Mouse (Mus musculus) lung, embryonic 16.5 days (tissue): ENCODE measurements at regions not wholly inside any gene's neighbourhood (a gene's known extent, or its start where the extent isn't known, plus 50 kb on each side); places are given as distances from the start of the nearest gene placed in this dataset.

Experiments
- ATAC-seq: fragments of 200-750 bp; cut with Nextera tagmentation; 2 replicates; pipeline ENCODE4 v1.8.0; 2017; ENCODE audit warnings: low read depth, mild to moderate bottlenecking, moderate library complexity
- H3K27ac ChIP-seq: fragments of 300-500 bp; sonication (generic); 2 replicates; pipeline ENCODE4 v1.5.1; 2014; ENCODE audit warnings: mild to moderate bottlenecking, control low read depth, low read length
- H3K27me3 ChIP-seq: fragments of 300-500 bp; sonication (generic); 2 replicates; pipeline ENCODE4 v1.6.1; 2014; ENCODE audit warnings: low read depth, low read length, mixed read lengths; ENCODE audit not compliant: control insufficient read depth, insufficient read depth
- H3K36me3 ChIP-seq: fragments of 300-500 bp; sonication (generic); 2 replicates; pipeline ENCODE4 v1.6.1; 2014; ENCODE audit warnings: low read length; ENCODE audit not compliant: control insufficient read depth, insufficient read depth
- H3K4me1 ChIP-seq: fragments of 300-500 bp; sonication (generic); replicated peaks from 2 replicates; pipeline ENCODE4 v1.6.1; 2014; ENCODE audit warnings: low read length, mixed read lengths; ENCODE audit not compliant: control insufficient read depth, insufficient read depth
- H3K4me2 ChIP-seq: fragments of 300-500 bp; sonication (generic); 2 replicates; pipeline ENCODE4 v1.6.1; 2014; ENCODE audit warnings: low read depth, low read length, control low read depth
- H3K4me3 ChIP-seq: fragments of 300-500 bp; sonication (generic); 2 replicates; pipeline ENCODE4 v1.5.1; 2014; ENCODE audit warnings: mild to moderate bottlenecking, low read length, control low read depth
- H3K9ac ChIP-seq: fragments of 300-500 bp; sonication (generic); 2 replicates; pipeline ENCODE4 v1.6.1; 2014; ENCODE audit warnings: low read length, control low read depth
- H3K9me3 ChIP-seq: fragments of 300-500 bp; sonication (generic); 2 replicates; pipeline ENCODE4 v1.6.1; 2016; ENCODE audit warnings: low read length; ENCODE audit not compliant: control insufficient read depth
- WGBS: fragments of 180-500 bp; shearing (Covaris S2); extraction: QIAGEN DNeasy Blood & Tissue Kit; methylation state at CpG from one replicate; pipeline ENCODE4 v1.1.7; 2014; 5-methylcytosine and 5-hydroxymethylcytosine counted together

DNA sequence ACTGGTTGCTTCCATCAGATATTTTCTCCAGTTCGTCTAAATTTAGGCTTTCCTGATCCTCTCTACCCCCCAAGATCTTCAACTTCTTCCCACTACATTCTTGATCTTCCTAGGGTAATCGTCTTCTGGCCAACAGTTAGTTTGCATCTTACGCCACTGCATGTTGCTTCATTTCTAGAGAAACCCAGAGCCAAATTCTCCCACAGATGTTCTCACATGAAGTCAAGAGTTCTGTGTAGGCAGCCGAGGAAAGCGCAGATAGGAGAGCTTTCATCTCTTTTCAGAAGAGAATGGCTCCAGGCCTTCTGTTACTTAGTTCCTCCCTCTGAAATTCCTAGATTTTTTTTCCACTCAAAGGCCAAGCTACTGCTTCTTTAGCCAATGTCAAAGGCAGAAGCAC lies 179.9 kb downstream of the Fgf10 start:
- H3K4me1 ChIP-seq: no peaks in the 10 kb centered on the region
- H3K4me3 ChIP-seq: no peak overlapping the region
- WGBS: 78% methylated on average over 5 of the region's 5 CpGs
- no peak overlapping the region for H3K9ac ChIP-seq
- no peak for ATAC-seq
- H3K9me3 ChIP-seq: no peaks in the 10 kb centered on the region
- H3K27ac ChIP-seq: no peak overlapping the region
- H3K27me3 ChIP-seq: no peaks in the 10 kb centered on the region
- H3K4me2 ChIP-seq: no peak overlapping the region
- no peaks in the 10 kb centered on the region for H3K36me3 ChIP-seq

DNA sequence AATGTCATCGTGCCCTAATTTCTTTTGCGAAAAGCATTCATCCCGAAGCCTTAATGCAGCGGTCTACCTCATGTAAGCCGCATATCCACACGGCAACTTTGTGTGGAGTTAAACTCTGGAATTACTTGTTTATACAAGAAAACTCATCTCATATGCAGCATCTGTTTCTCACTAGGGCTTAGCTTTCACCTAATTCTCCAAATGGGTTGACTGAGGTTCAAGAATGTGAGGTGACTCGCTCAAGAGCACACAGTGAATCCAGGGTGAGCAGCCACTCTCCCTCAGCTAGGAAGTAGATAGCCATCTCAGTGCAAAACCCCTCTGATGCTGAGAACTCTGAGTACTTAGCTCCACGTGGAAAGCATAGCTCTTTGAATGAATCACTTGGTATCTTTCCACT lies 181.1 kb downstream of the Fgf10 start:
- no peak overlapping the region for H3K4me3 ChIP-seq
- no peak overlapping the region for H3K27ac ChIP-seq
- no peaks in the 10 kb centered on the region for H3K9me3 ChIP-seq
- no peak for ATAC-seq
- H3K4me1 ChIP-seq: no peaks in the 10 kb centered on the region
- H3K27me3 ChIP-seq: no peaks in the 10 kb centered on the region
- no peak overlapping the region for H3K9ac ChIP-seq
- WGBS: 80% methylated on average over 8 of the region's 8 CpGs
- H3K36me3 ChIP-seq: no peaks in the 10 kb centered on the region
- H3K4me2 ChIP-seq: no peak overlapping the region

DNA sequence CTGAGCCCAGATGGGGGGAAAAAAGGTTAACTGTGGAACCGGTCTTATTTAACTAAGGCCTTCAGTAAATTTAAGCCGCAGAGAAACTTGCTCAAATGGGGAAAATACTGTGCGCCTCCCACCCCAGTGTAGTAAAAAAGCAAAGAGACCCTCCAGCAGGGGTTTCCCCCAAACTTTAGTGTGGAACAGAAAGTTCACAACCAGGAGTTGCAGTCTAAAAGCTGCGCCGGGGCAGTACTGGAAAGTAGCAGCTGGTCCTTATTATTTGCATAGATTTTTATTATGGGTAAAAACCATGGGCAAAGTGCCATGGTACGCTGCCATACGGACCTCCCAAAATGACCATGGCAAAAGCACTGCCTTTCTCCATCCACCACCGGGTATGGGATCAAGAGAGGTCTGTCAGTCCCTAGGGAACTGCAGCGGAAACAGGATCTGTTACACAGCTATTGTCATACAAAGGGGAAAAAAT lies 216.8 kb downstream of the Fgf10 start:
- H3K4me3 ChIP-seq: no peak overlapping the region
- no peak overlapping the region for H3K27ac ChIP-seq
- H3K9me3 ChIP-seq: no peaks in the 10 kb centered on the region
- ATAC-seq: no peak
- no peaks in the 10 kb centered on the region for H3K27me3 ChIP-seq
- no peak overlapping the region for H3K9ac ChIP-seq
- no peak overlapping the region for H3K4me2 ChIP-seq
- 80% methylated on average over 9 of the region's 9 CpGs for WGBS
- H3K36me3 ChIP-seq: no peaks in the 10 kb centered on the region
- H3K4me1 ChIP-seq: no peaks in the 10 kb centered on the region

DNA sequence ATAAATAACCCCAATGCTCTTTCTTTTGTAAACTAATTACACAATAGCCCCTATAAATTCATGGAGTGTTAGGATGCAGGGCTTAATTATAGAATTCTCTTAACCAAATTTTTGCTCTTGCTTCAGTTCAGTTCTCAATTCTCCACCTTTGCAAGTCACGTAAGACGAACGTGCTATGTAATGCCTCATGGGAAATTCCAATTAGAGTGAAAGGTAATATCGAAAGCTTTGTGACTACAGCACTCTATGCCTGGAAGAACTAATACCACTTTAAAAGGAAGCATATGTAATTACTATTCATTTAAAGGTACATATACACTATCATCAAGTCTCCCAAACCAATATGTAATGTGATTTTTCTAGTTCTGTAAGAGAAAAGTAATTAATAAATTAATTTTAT lies 225.5 kb downstream of the Fgf10 start:
- Histone ChIP-seq H3K4me3 (no peak overlapping the region), H3K27me3 (no peaks in the 10 kb centered on the region), H3K4me1 (no peaks in the 10 kb centered on the region), H3K27ac (no peak overlapping the region), H3K36me3 (no peaks in the 10 kb centered on the region), H3K4me2 (no peak overlapping the region), H3K9ac (no peak overlapping the region), H3K9me3 (no peaks in the 10 kb centered on the region)
- WGBS: 94% methylated on average over 4 of the region's 4 CpGs
- no peak for ATAC-seq

DNA sequence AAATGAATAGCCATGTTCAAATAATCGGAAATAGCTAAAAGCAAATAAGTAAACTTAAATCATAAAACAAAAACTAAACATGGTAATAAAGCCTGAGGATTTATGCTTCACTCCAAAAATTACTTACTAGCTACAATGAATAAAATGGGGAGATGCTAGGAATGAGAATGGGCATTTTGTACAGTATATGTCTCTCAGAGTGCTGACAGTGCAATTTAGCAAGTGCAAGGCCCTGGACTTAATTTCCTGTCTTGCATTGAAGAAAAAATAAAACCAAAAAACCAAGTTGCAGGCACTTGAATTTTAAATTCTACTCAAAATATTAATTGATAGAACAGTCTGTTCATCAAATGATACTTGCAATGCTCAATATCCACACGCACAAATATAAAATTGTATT lies 232.4 kb downstream of the Fgf10 start:
- no peaks in the 10 kb centered on the region for H3K4me1 ChIP-seq
- no peaks in the 10 kb centered on the region for H3K36me3 ChIP-seq
- H3K9me3 ChIP-seq: no peaks in the 10 kb centered on the region
- no peak overlapping the region for H3K9ac ChIP-seq
- 92% methylated on average over 2 of the region's 2 CpGs for WGBS
- no peaks in the 10 kb centered on the region for H3K27me3 ChIP-seq
- H3K4me2 ChIP-seq: no peak overlapping the region
- no peak for ATAC-seq
- no peak overlapping the region for H3K27ac ChIP-seq
- no peak overlapping the region for H3K4me3 ChIP-seq

DNA sequence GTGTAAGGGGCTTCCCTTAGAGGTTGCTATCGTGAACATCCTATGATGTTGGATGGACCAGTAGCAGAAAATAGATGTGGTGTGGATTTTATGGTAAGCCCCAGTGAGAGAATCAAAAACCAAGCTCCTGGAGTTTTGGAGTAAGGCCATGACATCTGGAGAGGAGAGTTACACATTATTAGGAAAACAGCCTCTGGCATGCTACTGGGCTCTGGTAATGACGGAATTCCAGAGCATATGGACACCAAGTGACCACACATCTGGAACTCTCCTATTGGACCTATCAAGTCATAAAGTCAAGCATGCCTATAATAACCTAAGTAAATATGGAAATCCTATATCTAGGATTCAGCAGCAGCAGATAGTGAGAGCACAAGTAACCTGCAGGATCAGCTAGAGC lies 240.8 kb downstream of the Fgf10 start:
- WGBS: 78% methylated on average over 2 of the region's 2 CpGs
- ATAC-seq: no peak
- H3K27ac ChIP-seq: no peak overlapping the region
- no peaks in the 10 kb centered on the region for H3K27me3 ChIP-seq
- no peak overlapping the region for H3K9ac ChIP-seq
- H3K4me1 ChIP-seq: no peaks in the 10 kb centered on the region
- H3K36me3 ChIP-seq: no peaks in the 10 kb centered on the region
- no peak overlapping the region for H3K4me3 ChIP-seq
- no peak overlapping the region for H3K4me2 ChIP-seq
- no peaks in the 10 kb centered on the region for H3K9me3 ChIP-seq

DNA sequence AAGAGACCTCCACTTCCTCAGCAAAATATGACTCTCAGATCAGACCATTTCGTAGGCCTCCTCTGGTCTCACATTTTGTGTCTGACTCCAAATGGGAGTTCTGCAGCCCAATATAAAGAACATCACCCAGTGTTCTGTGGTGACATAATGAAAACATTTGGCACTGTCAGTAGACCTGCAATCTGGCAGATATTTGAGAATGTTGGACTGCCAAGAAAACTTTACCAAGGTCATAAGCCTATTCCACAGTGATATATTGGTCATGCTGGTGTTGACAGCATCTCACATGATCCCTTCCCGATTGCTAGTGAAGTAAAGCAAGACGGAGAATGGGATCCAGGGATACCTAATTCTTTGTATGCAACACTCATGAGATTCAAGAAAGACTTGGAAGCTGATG lies 271.2 kb downstream of the Fgf10 start:
- Histone ChIP-seq H3K4me3 (no peak overlapping the region), H3K9ac (no peak overlapping the region)
- 63% methylated on average over 3 of the region's 3 CpGs for WGBS

DNA sequence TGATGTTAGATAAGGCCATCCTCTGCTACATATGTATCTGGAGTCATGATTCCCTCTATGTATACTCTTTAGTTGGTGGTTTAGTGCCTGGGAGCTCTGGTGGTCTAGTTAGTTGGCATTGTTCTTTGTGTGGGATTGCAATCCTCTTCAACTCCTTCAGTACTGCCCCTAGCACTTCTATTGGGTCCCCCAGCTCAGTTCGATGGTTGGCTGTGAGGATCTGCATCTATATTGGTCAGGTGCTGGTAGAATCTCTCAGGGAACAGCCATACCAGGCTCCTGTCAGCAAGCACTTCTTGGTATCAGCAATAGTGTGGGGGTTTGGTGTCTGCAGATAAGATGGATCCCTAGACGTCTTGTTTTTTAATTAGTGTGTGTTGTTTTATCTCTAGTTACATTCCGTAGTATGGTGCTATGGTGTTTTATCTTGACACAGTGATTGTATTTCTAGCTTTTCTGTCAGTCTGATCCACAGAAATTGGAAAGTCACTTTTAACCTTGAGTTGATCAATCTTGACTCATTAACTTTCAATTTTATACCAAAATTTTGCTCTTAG lies 296.6 kb downstream of the Fgf10 start:
- Histone ChIP-seq H3K9ac (no peak overlapping the region), H3K27ac (no peak overlapping the region), H3K9me3 (no peaks in the 10 kb centered on the region), H3K4me2 (no peak overlapping the region), H3K4me3 (no peak overlapping the region), H3K27me3 (no peaks in the 10 kb centered on the region), H3K36me3 (no peaks in the 10 kb centered on the region), H3K4me1 (no peaks in the 10 kb centered on the region)
- WGBS: 50% methylated on average over 3 of the region's 3 CpGs
- no peak for ATAC-seq

More for the DNA sequence above, 271.2 kb downstream of the Fgf10 start:
- no peak overlapping the region for H3K4me2 ChIP-seq
- H3K27ac ChIP-seq: no peak overlapping the region
- no peak; the same call in 1 of the 2 replicates for ATAC-seq
- H3K36me3 ChIP-seq: no peaks in the 10 kb centered on the region
- no peaks in the 10 kb centered on the region for H3K27me3 ChIP-seq
- H3K4me1 ChIP-seq: no peaks in the 10 kb centered on the region
- H3K9me3 ChIP-seq: no peaks in the 10 kb centered on the region

DNA sequence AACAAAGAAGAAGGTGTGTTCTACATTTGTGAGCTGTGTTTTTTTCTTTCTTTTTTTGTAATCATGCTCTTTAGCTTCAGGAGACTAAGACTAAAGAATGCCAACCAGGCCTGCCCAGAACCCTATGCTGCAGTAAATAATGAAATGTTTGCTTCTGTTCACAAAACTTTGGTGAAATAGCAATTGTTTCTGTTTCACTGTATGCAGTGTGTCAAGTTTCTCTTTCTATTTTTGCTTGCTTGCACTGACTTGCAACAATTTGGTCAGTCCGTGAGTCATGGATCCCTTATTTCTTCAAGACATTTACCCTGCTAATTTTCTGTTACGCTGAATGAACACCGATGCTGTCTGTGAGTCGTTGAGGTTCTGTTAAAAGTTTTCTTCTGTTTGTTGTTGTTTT lies 298.1 kb downstream of the Fgf10 start:
- Histone ChIP-seq H3K9ac (no peak overlapping the region), H3K4me3 (no peak overlapping the region), H3K9me3 (no peaks in the 10 kb centered on the region), H3K4me1 (no peaks in the 10 kb centered on the region), H3K27ac (no peak overlapping the region), H3K27me3 (no peaks in the 10 kb centered on the region), H3K36me3 (no peaks in the 10 kb centered on the region), H3K4me2 (no peak overlapping the region)
- ATAC-seq: no peak
- 61% methylated on average over 4 of the region's 4 CpGs for WGBS

DNA sequence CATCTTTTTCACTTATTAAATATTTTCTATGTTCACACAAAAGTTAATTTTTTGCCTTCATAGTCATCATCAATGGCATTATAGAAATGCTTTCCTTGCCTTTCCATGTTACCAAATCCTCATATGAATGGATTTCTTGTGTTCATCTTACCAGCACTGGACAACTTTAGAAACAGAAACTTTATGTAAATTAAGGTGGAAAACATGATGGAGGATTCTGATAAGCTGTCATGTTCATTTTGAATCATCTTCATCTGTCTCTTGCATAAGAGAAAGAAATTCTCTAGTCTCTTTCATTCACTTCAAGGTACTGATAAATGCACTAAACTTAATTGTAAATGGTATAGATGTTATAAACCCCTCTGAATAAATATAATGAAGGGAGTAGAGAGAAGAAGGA lies 305.4 kb downstream of the Fgf10 start:
- no peak overlapping the region for H3K4me3 ChIP-seq
- no peak overlapping the region for H3K27ac ChIP-seq
- no peaks in the 10 kb centered on the region for H3K27me3 ChIP-seq
- no peaks in the 10 kb centered on the region for H3K36me3 ChIP-seq
- H3K4me1 ChIP-seq: no peaks in the 10 kb centered on the region
- no peak for ATAC-seq
- no peak overlapping the region for H3K4me2 ChIP-seq
- H3K9me3 ChIP-seq: no peaks in the 10 kb centered on the region
- no peak overlapping the region for H3K9ac ChIP-seq
